Mouse (Mus musculus): ENCODE measurements around the gene Muc15. TPM values are rescaled to one million over a fixed set of nuclear protein-coding genes. Genes with fewer than 3 reads are reported as not detected.

Muc15 gene
- polyA plus RNA-seq, 2 experiments: not detected

DNA sequence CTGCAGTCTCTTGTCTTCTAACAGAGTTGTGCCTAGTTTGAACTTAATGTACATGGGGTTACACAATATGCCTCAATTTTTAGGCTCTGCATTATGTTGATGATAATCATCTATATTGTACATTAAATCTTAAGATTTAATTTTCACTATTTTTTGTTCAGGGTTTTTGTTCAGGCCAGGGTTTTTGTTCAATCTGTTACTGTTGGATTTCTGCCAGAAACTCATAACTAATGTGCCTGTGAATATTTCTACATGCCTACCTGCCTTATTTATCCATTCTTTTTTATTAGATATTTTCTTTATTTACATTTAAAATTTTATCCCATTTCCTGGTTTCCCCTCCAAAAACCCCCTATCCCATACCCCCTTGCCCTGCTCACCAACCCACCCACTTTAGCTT, 5.0 kb downstream of the Muc15 start:
- no peaks in the 10 kb centered on the region for H3K27me3 ChIP-seq (ENCODE audit: control insufficient read depth, insufficient read depth, low read length)
- no peak for DNase-seq (ENCODE audit: low read depth in 3 of 3, low spot score in 3 of 3)
- H3K9ac ChIP-seq (replicated peaks): no peak overlapping the region
- no peak for TF ChIP-seq CTCF (IDR thresholded peaks at IDR 0.05; ENCODE audit: low read depth)
- no peak for TF ChIP-seq EP300 (IDR thresholded peaks at IDR 0.05; ENCODE audit: low read depth)
- no peaks in the 10 kb centered on the region for H3K9me3 ChIP-seq (ENCODE audit: control insufficient read depth, low read length)
- no peak overlapping the region for H3K4me2 ChIP-seq (ENCODE audit: low read depth)
- no peak for ATAC-seq (ENCODE audit: insufficient read depth)
- no peaks in the 10 kb centered on the region for H3K36me3 ChIP-seq (replicated peaks; ENCODE audit: control insufficient read depth, insufficient read depth, low read depth)
- no peak overlapping the region for H3K4me3 ChIP-seq (ENCODE audit: insufficient read depth in 1 of 2, low read depth in 2 of 2, low read length in 2 of 2)
- H3K4me1 ChIP-seq (replicated peaks; ENCODE audit: control insufficient read depth in 2 of 2, insufficient read depth in 2 of 2, low read length in 1 of 2): no peaks in the 10 kb centered on the region
- H3K27ac ChIP-seq: no peak overlapping the region

DNA sequence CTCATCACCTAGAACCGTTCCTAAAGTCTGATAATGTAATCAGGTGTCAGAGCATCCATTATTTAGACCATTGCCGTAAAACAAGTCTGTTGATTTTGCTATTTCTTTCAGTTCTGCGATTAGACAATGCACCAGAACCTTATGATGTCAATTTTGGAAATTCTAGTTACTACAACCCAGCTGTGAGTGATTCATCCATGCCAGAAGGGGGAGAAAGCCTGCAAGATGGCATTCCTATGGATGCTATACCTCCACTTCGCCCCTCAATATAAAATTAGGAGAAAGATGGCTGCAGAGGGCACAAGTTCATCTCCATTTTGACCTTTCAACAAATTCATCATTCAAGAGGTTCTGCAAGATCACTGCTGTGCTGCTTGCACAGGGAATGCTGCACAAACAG, 16.1 kb downstream of the Muc15 start:
- Histone ChIP-seq H3K4me1 (replicated peaks; ENCODE audit: control insufficient read depth in 2 of 2, insufficient read depth in 2 of 2, low read length in 1 of 2) (no peaks in the 10 kb centered on the region), H3K27ac (no peak overlapping the region), H3K9ac (replicated peaks) (no peak overlapping the region), H3K4me3 (ENCODE audit: insufficient read depth in 1 of 2, low read depth in 2 of 2, low read length in 2 of 2) (no peak overlapping the region), H3K27me3 (ENCODE audit: control insufficient read depth, insufficient read depth, low read length) (no peaks in the 10 kb centered on the region), H3K36me3 (replicated peaks; ENCODE audit: control insufficient read depth, insufficient read depth, low read depth) (no peaks in the 10 kb centered on the region), H3K4me2 (ENCODE audit: low read depth) (no peak overlapping the region), H3K9me3 (ENCODE audit: control insufficient read depth, low read length) (no peaks in the 10 kb centered on the region)
- DNase-seq (ENCODE audit: low read depth in 3 of 3, low spot score in 3 of 3) (no peak), ATAC-seq (ENCODE audit: insufficient read depth) (no peak)
- TF ChIP-seq CTCF (IDR thresholded peaks at IDR 0.05; ENCODE audit: low read depth) (no peak), EP300 (IDR thresholded peaks at IDR 0.05; ENCODE audit: low read depth) (no peak)
- WGBS (ENCODE audit: insufficient replicate concordance): 49% methylated on average over 4 of the region's 4 CpGs

DNA sequence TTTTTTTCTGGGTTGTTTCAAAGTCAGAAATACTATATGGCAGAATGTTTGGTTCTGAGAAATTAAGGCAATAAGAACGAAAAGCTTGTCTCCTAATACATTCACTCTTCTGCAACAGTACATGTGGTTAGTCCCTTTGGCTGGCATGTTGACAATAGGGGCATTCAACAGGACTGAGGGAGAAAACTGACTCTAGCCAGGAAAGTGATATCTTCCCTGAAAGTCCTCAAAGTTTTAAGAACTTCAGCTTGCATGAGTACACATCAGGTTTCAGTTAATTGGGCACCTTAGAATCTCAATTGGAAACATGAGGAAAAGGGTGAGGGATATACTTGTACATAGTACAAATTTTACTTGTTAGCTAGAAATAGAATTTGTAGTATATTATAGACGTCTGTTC, 16.8 kb downstream of the Muc15 start:
- TF ChIP-seq CTCF (IDR thresholded peaks at IDR 0.05; ENCODE audit: low read depth): no peak
- no peak for TF ChIP-seq EP300 (IDR thresholded peaks at IDR 0.05; ENCODE audit: low read depth)
- H3K9ac ChIP-seq (replicated peaks): no peak overlapping the region
- no peaks in the 10 kb centered on the region for H3K27me3 ChIP-seq (ENCODE audit: control insufficient read depth, insufficient read depth, low read length)
- no peaks in the 10 kb centered on the region for H3K4me1 ChIP-seq (replicated peaks; ENCODE audit: control insufficient read depth in 2 of 2, insufficient read depth in 2 of 2, low read length in 1 of 2)
- WGBS (ENCODE audit: insufficient replicate concordance): 38% methylated on average over 2 of the region's 2 CpGs
- H3K4me3 ChIP-seq (ENCODE audit: insufficient read depth in 1 of 2, low read depth in 2 of 2, low read length in 2 of 2): no peak overlapping the region
- no peak overlapping the region for H3K4me2 ChIP-seq (ENCODE audit: low read depth)
- H3K9me3 ChIP-seq (ENCODE audit: control insufficient read depth, low read length): no peaks in the 10 kb centered on the region
- H3K36me3 ChIP-seq (replicated peaks; ENCODE audit: control insufficient read depth, insufficient read depth, low read depth): no peaks in the 10 kb centered on the region
- no peak for DNase-seq (ENCODE audit: low read depth in 3 of 3, low spot score in 3 of 3)
- H3K27ac ChIP-seq: no peak overlapping the region
- ATAC-seq (ENCODE audit: insufficient read depth): no peak

DNA sequence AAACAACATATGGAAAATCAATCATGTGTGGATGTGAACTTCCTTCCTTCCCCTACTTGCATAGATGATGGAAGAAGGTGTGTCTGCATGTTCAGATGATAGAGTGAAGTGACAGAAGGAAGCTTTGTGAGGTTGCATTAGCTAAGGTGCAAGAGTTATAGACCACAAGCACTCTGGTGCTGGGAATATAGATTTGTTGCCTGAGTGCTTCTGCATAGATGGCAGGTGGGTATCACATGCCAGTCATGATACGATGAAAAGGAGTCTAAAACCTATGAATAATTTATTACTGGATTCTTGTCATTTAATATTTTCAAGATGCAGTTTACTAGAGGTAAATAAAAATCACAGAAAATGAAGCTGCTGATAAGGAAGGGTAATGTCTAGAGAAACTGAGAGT, 18.6 kb downstream of the Muc15 start:
- DNase-seq (ENCODE audit: low read depth in 3 of 3, low spot score in 3 of 3) (no peak), ATAC-seq (ENCODE audit: insufficient read depth) (no peak)
- no peak overlapping the region for H3K4me2 ChIP-seq (ENCODE audit: low read depth)
- H3K36me3 ChIP-seq (replicated peaks; ENCODE audit: control insufficient read depth, insufficient read depth, low read depth): no peaks in the 10 kb centered on the region
- WGBS (ENCODE audit: insufficient replicate concordance): 70% methylated on average over 1 of the region's 1 CpGs
- H3K4me3 ChIP-seq (ENCODE audit: insufficient read depth in 1 of 2, low read depth in 2 of 2, low read length in 2 of 2): no peak overlapping the region
- no peak overlapping the region for H3K27ac ChIP-seq
- no peaks in the 10 kb centered on the region for H3K9me3 ChIP-seq (ENCODE audit: control insufficient read depth, low read length)
- no peak for TF ChIP-seq CTCF (IDR thresholded peaks at IDR 0.05; ENCODE audit: low read depth)
- no peak for TF ChIP-seq EP300 (IDR thresholded peaks at IDR 0.05; ENCODE audit: low read depth)
- H3K9ac ChIP-seq (replicated peaks): no peak overlapping the region
- no peaks in the 10 kb centered on the region for H3K4me1 ChIP-seq (replicated peaks; ENCODE audit: control insufficient read depth in 2 of 2, insufficient read depth in 2 of 2, low read length in 1 of 2)
- H3K27me3 ChIP-seq (ENCODE audit: control insufficient read depth, insufficient read depth, low read length): no peaks in the 10 kb centered on the region

DNA sequence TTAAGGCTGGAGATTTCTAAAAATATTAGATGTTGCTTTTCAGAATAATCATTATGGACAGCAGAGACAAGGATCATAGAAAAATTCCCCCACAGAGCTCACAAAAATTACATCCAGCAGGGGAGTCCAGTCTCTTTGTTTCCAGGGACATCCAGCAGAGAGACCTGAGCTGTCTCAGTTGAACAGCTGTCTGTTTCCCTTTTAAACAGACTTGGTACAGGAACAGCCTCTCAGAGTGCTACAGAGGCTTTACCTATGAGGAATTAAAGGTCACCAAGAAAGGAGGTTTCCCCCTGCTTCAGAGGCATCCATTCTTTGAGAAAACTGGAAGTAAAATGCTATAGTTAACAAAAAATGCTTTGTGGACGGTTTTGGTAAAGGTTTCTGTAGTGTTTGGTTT, 19.4 kb downstream of the Muc15 start:
- ATAC-seq (ENCODE audit: insufficient read depth) (no peak), DNase-seq (ENCODE audit: low read depth in 3 of 3, low spot score in 3 of 3) (no peak)
- H3K36me3 ChIP-seq (replicated peaks; ENCODE audit: control insufficient read depth, insufficient read depth, low read depth): no peaks in the 10 kb centered on the region
- no peak overlapping the region for H3K4me2 ChIP-seq (ENCODE audit: low read depth)
- H3K4me1 ChIP-seq (replicated peaks; ENCODE audit: control insufficient read depth in 2 of 2, insufficient read depth in 2 of 2, low read length in 1 of 2): no peaks in the 10 kb centered on the region
- H3K27ac ChIP-seq: no peak overlapping the region
- H3K9me3 ChIP-seq (ENCODE audit: control insufficient read depth, low read length): no peaks in the 10 kb centered on the region
- H3K27me3 ChIP-seq (ENCODE audit: control insufficient read depth, insufficient read depth, low read length): no peaks in the 10 kb centered on the region
- no peak overlapping the region for H3K9ac ChIP-seq (replicated peaks)
- WGBS (ENCODE audit: insufficient replicate concordance): 29% methylated on average over 1 of the region's 1 CpGs
- TF ChIP-seq CTCF (IDR thresholded peaks at IDR 0.05; ENCODE audit: low read depth) (no peak), EP300 (IDR thresholded peaks at IDR 0.05; ENCODE audit: low read depth) (no peak)
- no peak overlapping the region for H3K4me3 ChIP-seq (ENCODE audit: insufficient read depth in 1 of 2, low read depth in 2 of 2, low read length in 2 of 2)

DNA sequence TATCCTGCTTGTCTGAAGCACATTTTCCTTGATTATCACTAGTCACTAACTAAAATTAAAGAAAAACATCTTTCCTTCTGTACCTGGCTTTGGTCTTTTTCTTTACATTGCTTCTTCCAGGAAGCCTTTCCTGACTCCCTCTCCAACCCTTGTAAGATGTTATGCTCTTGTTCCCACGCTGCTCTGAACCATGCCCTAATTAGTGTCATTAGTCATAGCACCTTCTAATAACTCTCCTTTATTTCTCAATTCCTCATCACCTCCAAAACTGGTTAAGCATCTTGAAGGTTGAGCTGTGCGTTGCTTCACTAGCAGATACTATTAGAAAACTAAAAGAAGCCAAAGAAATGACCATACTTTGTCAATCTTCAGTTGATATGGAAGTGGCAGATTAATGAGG, 36.4 kb downstream of the Muc15 start:
- DNase-seq (ENCODE audit: low read depth in 3 of 3, low spot score in 3 of 3): no peak
- ATAC-seq (ENCODE audit: insufficient read depth): no peak
- no peak for TF ChIP-seq EP300 (IDR thresholded peaks at IDR 0.05; ENCODE audit: low read depth)

More for the DNA sequence above, 36.4 kb downstream of the Muc15 start:
- WGBS (ENCODE audit: insufficient replicate concordance): 49% methylated on average over 2 of the region's 2 CpGs
- no peak overlapping the region for H3K4me2 ChIP-seq (ENCODE audit: low read depth)
- H3K9me3 ChIP-seq (ENCODE audit: control insufficient read depth, low read length): no peaks in the 10 kb centered on the region
- no peak overlapping the region for H3K27ac ChIP-seq
- no peaks in the 10 kb centered on the region for H3K4me1 ChIP-seq (replicated peaks; ENCODE audit: control insufficient read depth in 2 of 2, insufficient read depth in 2 of 2, low read length in 1 of 2)
- H3K36me3 ChIP-seq (replicated peaks; ENCODE audit: control insufficient read depth, insufficient read depth, low read depth): no peaks in the 10 kb centered on the region
- H3K27me3 ChIP-seq (ENCODE audit: control insufficient read depth, insufficient read depth, low read length): no peaks in the 10 kb centered on the region
- no peak overlapping the region for H3K9ac ChIP-seq (replicated peaks)
- H3K4me3 ChIP-seq (ENCODE audit: insufficient read depth in 1 of 2, low read depth in 2 of 2, low read length in 2 of 2): no peak overlapping the region
